In the genomic region with DNA sequence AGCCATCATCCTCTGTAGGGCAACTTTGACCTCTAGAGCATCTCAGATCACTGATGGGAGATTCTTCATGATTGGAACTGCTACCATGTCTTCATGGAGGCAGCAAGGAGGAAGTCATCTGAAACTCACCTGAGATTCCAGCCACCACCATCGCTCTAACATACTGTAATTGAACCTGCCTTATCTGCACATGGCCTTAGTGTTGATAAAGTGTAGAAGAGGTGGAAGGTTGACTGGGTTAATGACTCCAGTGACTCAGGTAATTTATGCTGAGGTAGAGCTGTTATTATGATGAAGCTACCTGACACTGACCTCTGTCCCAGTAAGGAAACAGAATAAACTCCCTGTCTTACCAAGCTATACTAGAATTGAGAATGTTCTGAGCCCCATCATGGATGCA, we compare ENCODE assay signal across 32 mouse cellular contexts.
"Had no signal": no experiment of that assay in that cellular context is flagged by ENCODE, and none has a peak within 500 bp of the region (broad histone marks: within the 10 kb centered on the region; RNA-seq: fewer than 3 reads in every experiment).

No protein-coding gene starts in this region.

- H3K9ac ChIP-seq: heart, embryonic 12.5 days; heart, embryonic 13.5 days; heart, embryonic 15.5 days; hindbrain, embryonic 12.5 days; hindbrain, embryonic 13.5 days; hindbrain, embryonic 14.5 days; hindbrain, embryonic 15.5 days; kidney, embryonic 15.5 days had no signal

- H3K9me3 ChIP-seq: heart, embryonic 10.5 days; heart, embryonic 12.5 days; heart, embryonic 13.5 days; heart, embryonic 15.5 days; hindbrain, embryonic 12.5 days; hindbrain, embryonic 13.5 days; hindbrain, embryonic 15.5 days; kidney, embryonic 15.5 days had no signal

- H3K27ac ChIP-seq: heart, embryonic 10.5 days; heart, embryonic 13.5 days; heart, embryonic 15.5 days; hindbrain, embryonic 12.5 days; hindbrain, embryonic 13.5 days; hindbrain, embryonic 14.5 days; hindbrain, embryonic 15.5 days; hindbrain, postnatal 0 days; kidney, embryonic 15.5 days; kidney, postnatal 0 days; layer of hippocampus, adult 2 months; left cerebral cortex, adult 2 months had no signal

- ATAC-seq: hindbrain, embryonic 16.5 days; hindbrain, postnatal 0 days; inflammation-experienced regulatory T-cells, adult 6 months had no signal

- H3K27me3 ChIP-seq: heart, embryonic 12.5 days; heart, embryonic 13.5 days; heart, embryonic 15.5 days; hindbrain, embryonic 12.5 days; hindbrain, embryonic 13.5 days; hindbrain, embryonic 15.5 days; kidney, embryonic 15.5 days had no signal

- DNase-seq: heart, postnatal 10 days; heart, postnatal 14 days; heart, postnatal 36 days; heart, postnatal 4 days; kidney, adult 11 months; kidney, adult 18-20 months; kidney, adult 2 months; kidney, adult 8-10 months; kidney, adult 9 months; kidney, postnatal 10 days; kidney, postnatal 14 days; kidney, postnatal 25 days; kidney, postnatal 36 days; kidney, postnatal 4 days; layer of hippocampus, adult 9-11 months; layer of hippocampus, postnatal 36 days had no signal

- H3K36me3 ChIP-seq: heart, embryonic 10.5 days; heart, embryonic 12.5 days; heart, embryonic 13.5 days; heart, embryonic 15.5 days; hindbrain, embryonic 12.5 days; hindbrain, embryonic 13.5 days; hindbrain, embryonic 15.5 days; kidney, embryonic 15.5 days had no signal

- H3K4me2 ChIP-seq: heart, embryonic 11.5 days; heart, embryonic 12.5 days; heart, embryonic 13.5 days; heart, embryonic 15.5 days; hindbrain, embryonic 12.5 days; hindbrain, embryonic 13.5 days; hindbrain, embryonic 14.5 days; hindbrain, embryonic 15.5 days; kidney, embryonic 15.5 days had no signal

- H3K4me1 ChIP-seq: heart, embryonic 10.5 days; heart, embryonic 12.5 days; heart, embryonic 13.5 days; heart, embryonic 15.5 days; hindbrain, embryonic 12.5 days; hindbrain, embryonic 13.5 days; hindbrain, embryonic 15.5 days; kidney, embryonic 15.5 days had no signal

- H3K4me3 ChIP-seq: heart, embryonic 10.5 days; heart, embryonic 12.5 days; heart, embryonic 13.5 days; heart, embryonic 15.5 days; hindbrain, embryonic 12.5 days; hindbrain, embryonic 13.5 days; hindbrain, embryonic 15.5 days; kidney, embryonic 15.5 days; layer of hippocampus, adult 2 months; left cerebral cortex, adult 2 months had no signal
